Mouse (Mus musculus) adipocyte (in vitro differentiated cells): ENCODE results near the gene Hsd17b3.
A peak's percentile ranks its signal among the peaks of the same experiment; 100 is the strongest.
"Not testable (repeated sequence)": the region's sequence is repeated elsewhere in the genome, so short reads cannot be mapped to it uniquely, and the experiment has no call there.

ENCODE experiments used
- DNase-seq: peaks from one replicate; pipeline ENCODE4 v3.0.0-alpha.2; 2016; ENCODE audit warnings: low spot score

Hsd17b3 gene

GRCm38 (mm10) chr13:64081012-64081919, 7.8 kb downstream of the Hsd17b3 start:
- no peak for DNase-seq

DNA sequence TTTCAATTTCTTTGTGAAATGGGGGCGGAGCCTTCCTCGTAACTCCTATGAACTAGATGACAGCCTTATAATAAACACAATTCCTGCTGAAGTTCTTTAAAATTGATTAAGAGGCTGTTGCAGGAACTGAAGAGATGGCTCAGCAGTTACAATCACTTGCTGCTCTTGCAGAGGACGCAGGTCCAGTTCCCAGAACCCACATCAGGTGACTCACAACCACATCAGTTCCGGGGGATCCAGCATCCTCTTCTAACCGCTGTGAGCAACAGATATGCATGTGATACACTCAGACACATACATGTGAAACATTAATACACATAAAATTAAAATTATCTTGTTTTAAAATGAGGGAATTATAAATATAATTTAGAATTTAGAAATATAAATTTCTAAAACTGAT, 11.4 kb downstream of the Hsd17b3 start:
- no peak for DNase-seq

DNA sequence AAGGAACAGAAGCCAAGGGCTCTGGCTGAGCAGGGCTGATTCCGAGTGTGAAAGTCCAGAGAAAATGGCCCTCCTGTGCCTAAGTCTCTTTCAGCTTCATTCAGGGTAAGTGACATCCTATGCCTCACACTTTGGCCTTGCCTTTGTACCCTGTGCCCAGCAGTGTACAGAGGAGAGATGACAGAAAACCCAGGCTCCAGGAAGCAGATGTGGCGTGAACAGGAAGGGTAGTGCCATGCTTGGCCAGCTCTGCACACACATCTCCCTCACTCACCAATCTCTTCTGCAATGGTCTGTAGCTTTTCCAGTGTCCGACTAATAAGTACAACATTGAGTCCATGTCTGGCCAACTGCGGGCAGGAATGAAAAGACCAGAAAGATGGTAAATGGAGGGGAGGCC, 13.0 kb downstream of the Hsd17b3 start:
- no peak for DNase-seq

DNA sequence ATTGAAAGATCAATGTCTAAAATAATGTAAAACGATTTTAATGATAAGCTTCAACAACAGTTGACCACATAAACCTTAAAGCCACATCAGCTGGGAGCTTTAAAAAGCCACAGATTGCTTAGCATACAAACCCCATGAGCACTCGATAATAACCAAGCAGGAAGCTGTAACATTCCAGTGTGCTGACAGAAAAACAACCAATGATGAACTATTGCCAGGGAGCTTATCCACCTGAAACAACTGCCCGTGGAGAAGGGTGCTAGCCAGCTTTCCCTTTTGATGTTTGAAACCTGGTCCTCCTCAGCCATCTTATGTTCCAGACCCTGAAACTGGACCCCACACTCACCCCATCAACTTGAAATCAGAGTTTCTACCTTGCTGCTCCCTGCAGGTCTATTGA, 22.4 kb downstream of the Hsd17b3 start:
- DNase-seq, result no peak

DNA sequence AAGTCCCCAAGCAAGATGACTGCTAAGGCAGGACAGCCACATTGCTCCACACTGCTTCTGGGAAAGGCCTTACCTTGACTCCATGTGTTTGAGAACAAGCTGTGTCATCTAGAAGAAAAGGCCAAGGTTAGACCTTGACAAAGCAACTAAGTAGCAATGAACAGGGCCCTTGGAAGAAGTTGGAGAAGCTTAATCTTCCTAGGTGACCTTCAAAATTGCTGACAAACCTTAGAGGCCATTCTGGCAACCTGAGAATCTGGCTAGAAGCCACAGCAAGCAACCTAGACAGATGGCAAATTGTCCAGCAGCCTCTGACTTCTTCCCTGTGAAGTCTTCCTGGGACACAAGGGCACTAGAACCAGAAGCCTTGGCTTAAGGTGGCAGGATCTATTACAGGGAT, 24.8 kb downstream of the Hsd17b3 start:
- DNase-seq, result no peak

- DNase-seq, result no peak
Observed at GRCm38 (mm10) chr13:64060935-64061506, 28.0 kb downstream of the Hsd17b3 start.

GRCm38 (mm10) chr13:64053959-64054358, 35.1 kb downstream of the Hsd17b3 start:
- no peak for DNase-seq

DNA sequence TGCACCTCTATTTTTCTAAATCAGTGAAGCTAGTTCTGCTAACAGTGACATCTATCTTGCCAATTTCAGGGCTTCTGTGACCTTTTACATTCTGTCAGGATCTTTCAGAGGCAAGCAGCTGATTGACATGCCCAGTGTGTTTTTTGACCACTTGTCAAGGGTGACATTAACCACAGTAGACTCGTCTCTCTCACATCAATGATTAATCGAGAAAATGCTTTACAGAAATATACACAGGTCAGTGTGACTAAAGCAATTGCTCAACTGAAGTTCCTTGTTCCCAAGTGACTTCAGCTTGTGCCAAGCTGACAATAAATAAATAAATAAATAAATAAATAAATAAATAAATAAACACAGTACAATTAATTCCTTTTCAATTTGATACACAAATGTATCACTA, 36.7 kb downstream of the Hsd17b3 start:
- not testable (repeated sequence) for DNase-seq

DNA sequence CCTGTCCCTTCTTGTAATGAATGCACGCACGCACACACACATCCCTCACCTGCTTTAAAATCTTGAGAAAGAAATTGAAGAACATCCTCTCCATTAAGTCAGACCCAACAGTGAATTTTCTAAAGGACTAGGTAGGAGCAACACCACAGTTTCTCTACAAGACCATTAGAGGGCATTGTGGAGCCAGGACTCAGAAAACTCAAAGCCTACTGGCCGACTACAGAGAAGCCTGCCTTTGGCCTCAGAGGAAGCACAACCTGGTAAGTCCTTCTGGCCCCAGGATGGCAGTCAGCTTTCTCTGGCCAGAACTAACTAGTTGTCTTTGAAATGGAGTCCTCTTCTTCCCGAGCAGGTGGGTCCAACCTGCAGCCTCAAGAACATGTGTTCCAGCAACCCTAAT, 38.1 kb downstream of the Hsd17b3 start:
- DNase-seq, result no peak

DNA sequence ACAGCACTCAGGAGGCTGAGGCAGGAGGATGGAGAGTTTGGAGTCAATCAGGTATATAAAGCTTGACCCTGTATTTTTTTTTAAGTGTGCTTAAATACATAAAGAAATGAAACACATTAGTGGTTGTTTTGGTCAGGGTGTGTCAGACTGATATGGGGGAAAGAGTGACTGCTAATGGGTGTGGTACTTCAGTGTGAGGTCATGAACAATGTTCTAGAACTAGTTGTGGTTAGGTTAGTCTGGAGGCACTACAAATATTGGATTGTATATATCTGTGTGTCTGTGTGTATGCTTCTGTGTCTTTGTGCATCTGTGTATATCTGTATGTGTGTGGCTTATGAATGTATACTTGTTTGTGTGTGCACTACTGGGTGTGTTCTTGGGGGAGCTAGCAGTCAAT, 39.5 kb downstream of the Hsd17b3 start:
- DNase-seq, result no peak

DNA sequence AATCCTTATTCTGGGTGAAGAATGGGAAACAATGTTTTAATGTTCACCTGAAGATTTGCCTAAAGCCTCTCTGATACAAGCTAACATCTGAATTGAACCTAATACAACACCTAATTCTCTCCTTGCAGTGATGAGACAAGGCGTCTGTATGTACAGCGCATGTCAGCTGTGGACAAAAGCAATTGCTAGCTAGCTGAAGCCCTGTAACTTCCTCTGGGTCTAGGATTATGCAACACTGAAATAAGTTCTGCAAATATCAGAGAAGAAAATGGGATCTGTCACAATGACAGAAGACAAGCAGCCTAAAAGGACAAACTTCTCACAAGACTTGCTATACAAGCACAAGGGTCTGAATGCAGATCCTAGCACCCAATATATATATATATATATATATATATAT, 40.6 kb downstream of the Hsd17b3 start:
- no peak for DNase-seq

- DNase-seq, result no peak
Observed at GRCm38 (mm10) chr13:64039976-64040375, 49.1 kb downstream of the Hsd17b3 start.

GRCm38 (mm10) chr13:64038114-64038513, 50.9 kb downstream of the Hsd17b3 start:
- DNase-seq, result peak; percentile 24

DNA sequence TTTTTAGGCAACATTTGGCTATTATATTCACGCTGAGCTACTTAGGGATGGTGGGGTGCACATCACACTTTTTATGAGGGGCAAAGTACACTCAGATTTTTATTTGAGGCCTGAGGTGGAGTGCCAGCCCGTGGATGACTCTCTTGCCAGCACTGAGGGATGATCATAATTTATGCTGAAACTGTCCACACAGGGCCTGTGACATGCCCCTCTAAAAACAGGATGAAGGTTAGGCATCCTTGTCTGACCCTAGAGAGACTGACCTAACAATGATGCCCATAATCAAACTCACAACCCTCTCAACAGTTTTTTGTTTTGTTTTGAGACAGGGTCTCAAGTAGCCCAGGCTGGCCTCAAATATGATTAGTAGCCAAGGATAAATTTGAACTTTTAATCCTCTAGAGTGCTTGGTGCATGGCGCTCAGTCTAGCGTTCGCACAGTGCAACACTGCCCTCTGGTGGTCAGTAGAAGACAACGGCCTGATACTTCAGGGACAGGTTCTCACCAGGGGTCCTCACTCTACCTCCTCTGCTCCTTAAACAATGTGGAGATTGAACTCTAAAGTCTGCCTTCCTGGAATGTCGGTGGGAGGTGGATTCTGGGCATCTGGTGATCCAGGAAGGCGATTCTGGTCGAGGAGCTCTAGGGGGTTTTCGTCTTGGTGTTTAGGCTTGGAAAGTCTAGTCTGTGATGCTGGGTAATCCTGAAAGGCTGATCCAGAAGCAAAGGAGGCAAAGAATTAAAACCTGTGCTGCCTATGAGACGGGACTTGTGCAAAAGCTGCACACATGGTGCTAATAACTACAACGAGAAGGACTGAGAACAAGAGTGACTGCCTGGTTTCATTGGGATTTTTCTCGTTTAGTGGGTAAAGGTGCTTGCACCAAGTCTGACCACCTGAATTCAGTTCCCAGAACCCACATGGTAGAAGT, 52.7 kb downstream of the Hsd17b3 start:
- peak; percentile 78 for DNase-seq

DNA sequence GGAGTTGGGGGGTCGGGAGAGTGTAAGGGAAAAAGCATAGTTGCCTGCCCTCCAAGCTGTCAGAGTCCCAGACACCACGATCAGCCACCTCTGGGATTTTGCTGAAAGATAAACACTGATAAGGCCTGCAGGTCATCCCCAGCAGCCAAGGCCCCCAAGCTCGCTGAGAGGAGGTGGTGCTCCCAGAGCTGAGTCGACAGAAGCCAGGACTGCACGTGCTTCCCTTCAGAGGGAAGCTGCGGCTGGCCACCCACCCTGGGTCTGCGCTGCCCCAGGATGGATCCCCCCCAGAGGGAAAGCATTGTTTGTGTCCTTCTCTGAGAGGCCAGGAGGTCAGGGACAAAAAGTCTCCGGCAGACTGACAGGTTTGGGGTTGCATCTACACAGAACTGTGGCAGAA, 54.0 kb downstream of the Hsd17b3 start:
- no peak for DNase-seq

GRCm38 (mm10) chr13:64033921-64034320, 55.1 kb downstream of the Hsd17b3 start:
- no peak for DNase-seq

DNA sequence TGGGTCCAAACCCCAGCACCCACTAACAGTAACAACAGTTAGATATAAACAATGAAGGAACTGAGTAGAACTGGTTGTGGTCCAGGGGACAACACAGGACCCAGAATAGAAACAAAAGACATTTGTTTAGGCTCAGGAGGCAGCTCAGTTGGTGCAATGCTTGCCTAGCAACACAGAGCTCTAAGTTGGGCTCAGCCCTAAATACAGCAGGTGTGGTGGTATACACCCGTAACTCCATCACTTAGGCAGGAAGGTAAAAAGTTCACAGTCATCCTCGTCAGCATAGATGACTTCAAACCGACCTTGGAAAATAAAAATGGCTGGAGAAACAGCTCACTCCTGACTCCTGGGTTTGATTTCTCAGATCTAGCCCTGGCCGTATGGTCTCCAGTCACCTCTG, 55.8 kb downstream of the Hsd17b3 start:
- no peak for DNase-seq

DNA sequence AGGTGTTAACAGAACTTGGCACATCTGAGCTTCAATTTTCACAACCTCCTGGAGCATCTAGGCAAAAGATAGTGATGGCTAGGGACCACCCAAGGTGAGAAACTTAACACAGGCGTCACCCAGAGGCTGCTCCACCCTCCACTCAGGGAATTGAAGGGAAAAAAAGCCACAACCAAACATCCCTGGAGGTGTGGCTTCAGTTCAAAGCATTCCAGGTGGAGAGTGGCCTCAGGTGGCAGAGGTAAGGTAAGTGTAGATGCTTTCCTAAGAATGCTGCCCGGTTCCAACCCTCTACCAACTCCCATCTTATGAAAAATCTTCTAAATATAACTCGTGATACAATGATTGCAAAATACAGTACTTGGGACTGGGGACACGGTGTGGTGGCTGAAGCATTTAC, 57.8 kb downstream of the Hsd17b3 start:
- DNase-seq, result no peak

DNA sequence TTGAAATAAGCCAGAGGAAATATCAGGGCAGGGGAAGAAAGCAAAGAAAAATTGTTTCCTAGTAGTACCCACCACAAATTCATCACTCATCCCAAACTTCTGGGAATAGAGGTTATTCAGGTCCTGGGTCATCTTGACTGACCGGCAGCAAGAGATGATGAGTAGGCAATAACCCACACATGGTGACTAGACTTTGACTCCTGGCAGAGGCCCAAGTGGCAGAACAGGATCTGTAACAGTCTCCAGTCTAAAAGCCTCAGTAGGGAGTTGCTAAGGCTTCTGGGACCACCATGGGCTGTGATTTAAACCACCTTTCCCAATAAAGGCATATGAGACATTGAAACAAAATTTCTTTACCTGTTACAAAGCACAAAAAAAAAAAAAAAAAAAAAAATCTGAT, 58.2 kb downstream of the Hsd17b3 start:
- DNase-seq, result peak; percentile 27

DNA sequence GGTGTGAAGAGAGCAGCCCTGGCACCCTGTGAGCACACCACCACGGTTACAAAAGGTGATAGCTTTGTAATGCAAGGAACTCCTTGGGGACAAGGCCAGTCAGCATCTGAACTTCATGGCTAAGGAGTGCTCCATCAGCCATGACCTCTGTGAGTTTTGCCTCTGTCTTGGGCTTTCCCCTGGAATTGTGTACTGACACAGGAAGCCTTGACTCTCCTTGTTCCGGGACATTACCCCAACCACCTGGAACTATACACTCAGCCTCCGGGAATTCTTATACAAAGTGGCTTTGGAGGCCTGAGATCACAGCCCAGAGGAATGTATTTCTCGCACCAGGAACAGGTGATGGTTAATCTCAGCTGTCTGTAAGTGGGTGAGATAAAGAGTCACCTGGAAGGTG, 64.2 kb downstream of the Hsd17b3 start:
- no peak for DNase-seq

- DNase-seq, result no peak
Observed at GRCm38 (mm10) chr13:64022786-64023468, 66.1 kb downstream of the Hsd17b3 start.

- DNase-seq, result peak; percentile 32
Observed at GRCm38 (mm10) chr13:64020902-64021311, 68.1 kb downstream of the Hsd17b3 start.
